Mouse (Mus musculus): ENCODE measurements around the gene Prr18. TPM values are rescaled to one million over a fixed set of nuclear protein-coding genes. Genes with fewer than 3 reads are reported as not detected.

Gene Prr18
- 19.2 and 20.3 TPM in 2 replicates for polyA plus RNA-seq (2012; rRNA removed)

DNA sequence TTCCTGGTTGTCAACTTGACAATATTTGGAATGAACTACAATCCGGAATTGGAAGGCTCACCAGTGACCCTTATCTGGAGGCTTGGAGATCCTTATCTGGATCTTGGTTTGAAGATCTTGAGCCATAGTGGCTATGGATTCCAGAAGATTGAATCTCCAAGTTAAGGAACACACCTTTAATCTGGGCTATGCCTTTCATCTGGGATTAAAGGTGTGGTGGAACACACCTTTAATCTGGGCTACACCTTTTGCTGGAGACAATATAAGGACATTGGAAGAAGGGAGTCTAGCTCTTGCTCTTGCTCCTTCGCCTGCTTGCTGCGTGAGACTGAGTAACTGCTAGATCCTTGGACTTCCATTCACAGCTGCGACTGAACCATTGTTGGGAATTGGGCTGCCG lies at the start of gene Prr18:
TSS of gene Prr18 (plus strand) at position 301 of the 400 bp plus-strand sequence.

DNA sequence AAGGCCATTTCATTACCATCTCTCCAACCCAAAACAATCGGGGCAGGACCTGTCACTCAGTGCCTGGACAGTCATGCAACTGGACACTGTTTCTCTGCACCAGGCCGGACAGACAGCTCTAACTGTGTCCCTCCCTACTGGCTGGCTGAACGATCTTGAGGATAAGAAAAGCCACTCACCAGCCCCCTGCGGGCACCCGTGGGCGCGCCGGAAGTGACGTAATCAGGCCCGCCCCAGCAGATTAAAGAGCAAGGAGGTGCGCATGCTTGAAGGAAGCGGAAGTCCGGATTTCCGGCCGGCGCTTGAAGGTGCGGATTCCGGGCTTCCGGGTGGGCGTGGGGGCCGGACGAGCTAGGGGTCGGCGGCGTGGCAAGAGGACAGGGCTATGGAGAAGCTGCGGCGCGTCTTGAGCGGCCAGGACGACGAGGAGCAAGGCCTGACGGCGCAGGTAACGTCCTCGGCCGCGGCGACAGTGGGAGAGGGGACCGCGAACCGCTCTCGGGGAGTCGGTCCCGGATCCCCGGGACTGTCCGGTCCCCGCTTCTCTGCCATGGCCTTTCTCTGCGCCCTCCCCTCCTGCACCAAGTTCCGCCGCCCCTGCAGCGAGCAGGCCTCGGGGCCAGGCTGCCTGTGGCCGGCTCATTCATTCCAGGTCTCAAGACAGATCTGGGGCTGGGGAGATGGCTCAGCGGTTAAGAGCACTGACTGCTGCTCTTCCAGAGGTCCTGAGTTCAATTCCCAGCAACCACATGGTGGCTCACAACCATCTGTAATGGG lies 26.2 kb upstream of the Prr18 start, which contains the start of gene Sft2d1:
TSS of gene Sft2d1 (plus strand) at position 265 of the 777 bp plus-strand sequence.

DNA sequence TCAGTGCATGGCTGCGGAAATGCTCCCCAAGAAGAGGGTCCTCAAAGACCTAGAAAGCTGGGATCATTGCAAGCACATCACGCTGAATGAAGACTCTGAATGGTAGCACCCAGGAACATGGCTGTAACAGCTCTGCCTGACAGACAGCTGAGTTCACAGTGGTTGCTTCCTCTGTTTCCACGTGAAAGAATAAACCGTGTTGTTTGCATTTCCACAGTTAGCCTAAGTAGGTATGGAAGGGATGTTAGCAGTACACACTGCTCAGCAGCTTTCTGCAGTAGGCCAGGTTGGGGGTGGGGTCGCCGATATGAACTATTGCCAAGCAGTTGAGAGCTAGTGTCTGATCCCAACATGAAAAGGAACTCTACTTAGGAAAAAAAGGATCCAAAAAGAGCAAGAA lies 18.4 kb downstream of the Prr18 start, which contains the start of gene T2:
TSS of gene T2 (plus strand) at position 301 of the 400 bp plus-strand sequence.

Other genes with a start within 250 kb of the Prr18 start
- gene Gm49673, start 189.7 kb upstream of the Prr18 start, polyA plus RNA-seq (2012; rRNA removed) = 0.17 and 0.59 TPM in 2 replicates
- gene Rnaset2a, start 189.4 kb upstream of the Prr18 start, polyA plus RNA-seq (2012; rRNA removed) = 16.5 and 18.5 TPM in 2 replicates
- 15.2 and 15.8 TPM in 2 replicates for gene Fgfr1op, start 172.0 kb upstream of the Prr18 start, polyA plus RNA-seq (2012; rRNA removed)
- 0.14 TPM in 1 of 2 replicates, not detected in the other for gene Ccr6, start 101.4 kb upstream of the Prr18 start, polyA plus RNA-seq (2012; rRNA removed)
- 132 and 149 TPM in 2 replicates for gene Mpc1, start 54.6 kb upstream of the Prr18 start, polyA plus RNA-seq (2012; rRNA removed)
- 163 and 174 TPM in 2 replicates for gene Sft2d1, start 26.4 kb upstream of the Prr18 start, polyA plus RNA-seq (2012; rRNA removed)
- 1.00 and 1.2 TPM in 2 replicates for gene T2, start 18.5 kb downstream of the Prr18 start, polyA plus RNA-seq (2012; rRNA removed)
- 1.7 and 2.2 TPM in 2 replicates for gene T, start 97.0 kb downstream of the Prr18 start, polyA plus RNA-seq (2012; rRNA removed)
- 21.7 and 25.7 TPM in 2 replicates for gene Pde10a, start 187.9 kb downstream of the Prr18 start, polyA plus RNA-seq (2012; rRNA removed)
- gene Gm17087, start 229.5 kb downstream of the Prr18 start, polyA plus RNA-seq (2012; rRNA removed) = not detected in 2 replicates

All from central nervous system, embryonic 14 days (tissue).